Mouse (Mus musculus) ES-E14 (cell line): Measurements from ENCODE around the gene Msi2.

Source experiments
- CHD2 ChIP-seq: IDR thresholded peaks from 2 replicates; pipeline ENCODE4 v1.6.1; 2014; ENCODE audit warnings: mild to moderate bottlenecking, low read depth, low read length, inconsistent platforms
- MAFK ChIP-seq: IDR thresholded peaks from 2 replicates; pipeline ENCODE4 v1.6.1; 2014; ENCODE audit warnings: mild to moderate bottlenecking, low read depth, low read length, inconsistent platforms; ENCODE audit not compliant: insufficient read depth
- ZC3H11A ChIP-seq: IDR thresholded peaks from 2 replicates; pipeline ENCODE4 v1.6.1; 2012; ENCODE audit warnings: low read depth, mild to moderate bottlenecking, inconsistent platforms, low read length, borderline replicate concordance
- ZNF384 ChIP-seq: IDR thresholded peaks from 2 replicates; pipeline ENCODE4 v1.6.1; 2012; ENCODE audit warnings: low read depth, low read length, inconsistent platforms

DNA sequence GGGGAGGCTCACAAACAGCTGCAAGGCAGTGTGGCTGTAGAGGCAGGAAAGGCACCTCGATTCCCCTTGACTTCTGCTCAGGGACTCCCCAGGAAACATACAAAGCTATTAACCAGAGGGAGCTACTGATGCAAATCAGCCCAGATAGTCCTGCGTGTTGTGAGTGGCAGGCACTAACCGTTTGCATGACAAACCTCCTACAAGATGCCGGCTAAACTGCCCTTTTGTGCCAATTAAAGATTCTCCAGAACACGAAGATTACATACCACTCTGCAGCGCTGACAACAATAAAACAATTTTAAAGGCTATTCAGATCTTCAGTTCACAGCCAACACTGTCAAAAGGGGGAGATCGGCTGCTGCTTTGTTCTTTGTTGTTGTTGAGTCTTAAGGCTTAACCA is 191.6 kb downstream of the Msi2 start:
- TF ChIP-seq ZNF384 (no peak), CHD2 (no peak), ZC3H11A (no peak), MAFK (no peak)
